Mouse (Mus musculus) adrenal gland, postnatal 0 days (tissue): ENCODE results near the gene Cebpa. TPM values are rescaled to one million over a fixed set of nuclear protein-coding genes. Genes with fewer than 3 reads are reported as not detected.

ENCODE experiments used
- microRNA-seq: library from miRNA; unstranded; fragments of <30 nt; microRNA quantifications from one replicate; pipeline ENCODE4, GENCODE M21; 2016; ENCODE audit warnings: borderline replicate concordance; ENCODE audit not compliant: insufficient number of aligned reads
- polyA plus RNA-seq: library from polyadenylated mRNA; unstranded; fragments of >200 nt; fragmentation: Nextera tagmentation; extraction: Ambion mirVana; gene quantifications from 2 replicates; pipeline ENCODE4 v1.2.1, GENCODE M21; 2015

Cebpa gene
- polyA plus RNA-seq: 4.4 and 5.6 TPM in 2 replicates

DNA sequence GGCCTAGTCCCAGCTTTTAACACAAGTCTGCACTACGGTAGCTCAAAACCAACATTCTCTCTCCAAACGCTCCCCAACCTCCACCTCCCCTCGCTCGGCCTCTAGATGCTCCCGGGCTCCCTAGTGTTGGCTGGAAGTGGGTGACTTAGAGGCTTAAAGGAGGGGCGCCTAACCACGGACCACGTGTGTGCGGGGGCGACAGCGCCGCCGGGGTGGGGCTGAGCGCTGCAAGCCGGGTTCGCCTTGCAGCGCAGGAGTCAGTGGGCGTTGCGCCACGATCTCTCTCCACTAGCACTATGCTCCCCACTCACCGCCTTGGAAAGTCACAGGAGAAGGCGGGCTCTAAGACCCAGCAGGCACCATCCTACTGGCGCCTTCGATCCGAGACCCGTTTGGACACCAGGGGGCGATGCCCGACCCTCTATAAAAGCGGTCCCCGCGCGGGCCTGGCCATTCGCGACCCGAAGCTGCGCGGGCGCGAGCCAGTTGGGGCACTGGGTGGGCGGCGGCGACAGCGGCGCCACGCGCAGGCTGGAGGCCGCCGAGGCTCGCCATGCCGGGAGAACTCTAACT, at the start of gene Cebpa:
Cebpa (plus strand) TSS at position 453 of the 573 bp plus-strand sequence.

Small RNAs within 50 kb of the gene (microRNA-seq; reads per million reads assigned to microRNA genes)
- gene Gm25033: not detected

Other genes starting within 250 kb of the Cebpa start
- gene Pepd, start 206.9 kb upstream of the Cebpa start, polyA plus RNA-seq: 57.3 and 86.3 TPM in 2 replicates
- 18.9 and 20.9 TPM in 2 replicates for gene Cebpg, start 62.7 kb upstream of the Cebpa start, polyA plus RNA-seq
- gene Slc7a10, start 67.1 kb downstream of the Cebpa start, polyA plus RNA-seq: 7.9 and 11.1 TPM in 2 replicates
- 6.3 TPM in 2 replicates for gene Lrp3, start 96.2 kb downstream of the Cebpa start, polyA plus RNA-seq
- 12.9 and 17.6 TPM in 2 replicates for gene Gpatch1, start 199.1 kb downstream of the Cebpa start, polyA plus RNA-seq
- 3.5 and 3.7 TPM in 2 replicates for gene Rhpn2, start 214.9 kb downstream of the Cebpa start, polyA plus RNA-seq